Mouse (Mus musculus): ENCODE results near the gene Disp1. TPM values are rescaled to one million over a fixed set of nuclear protein-coding genes. Genes with fewer than 3 reads are reported as not detected.

Gene Disp1
- total and polyA plus RNA-seq, 2 experiments: 0.83 to 3.4 TPM

- 53% methylated on average over 7 of the region's 7 CpGs for WGBS
- Histone ChIP-seq H3K27ac (replicated peaks; ENCODE audit: insufficient read depth, low read depth, low read length) (no peak overlapping the region), H3K4me3 (ENCODE audit: insufficient read depth, low read depth, low read length) (no peak overlapping the region), H3K4me1 (ENCODE audit: control insufficient read depth, insufficient read depth, low read length) (peaks cover 8% of the 10 kb centered on the region; the same call in 1 of the 2 replicates), H3K9ac (ENCODE audit: low read depth, low read length) (no peak overlapping the region), H3K79me2 (ENCODE audit: control insufficient read depth, insufficient read depth, low read length) (no peaks in the 10 kb centered on the region), H3K36me3 (ENCODE audit: control insufficient read depth, insufficient read depth, low read length) (no peaks in the 10 kb centered on the region), H3K27me3 (ENCODE audit: control insufficient read depth, insufficient read depth, low read length) (no peaks in the 10 kb centered on the region)
- DNase-seq (ENCODE audit: extremely low read depth, low read depth, low spot score): no peak
- TF ChIP-seq POLR2A (IDR thresholded peaks at IDR 0.05; ENCODE audit: extremely low read depth, insufficient read depth, low read length): no peak
- no peak for TF ChIP-seq CTCF (IDR thresholded peaks at IDR 0.05; ENCODE audit: low read depth, low read length)
Measured at GRCm38 (mm10) chr1:183146102-183146735, 75.1 kb downstream of the Disp1 start.

DNA sequence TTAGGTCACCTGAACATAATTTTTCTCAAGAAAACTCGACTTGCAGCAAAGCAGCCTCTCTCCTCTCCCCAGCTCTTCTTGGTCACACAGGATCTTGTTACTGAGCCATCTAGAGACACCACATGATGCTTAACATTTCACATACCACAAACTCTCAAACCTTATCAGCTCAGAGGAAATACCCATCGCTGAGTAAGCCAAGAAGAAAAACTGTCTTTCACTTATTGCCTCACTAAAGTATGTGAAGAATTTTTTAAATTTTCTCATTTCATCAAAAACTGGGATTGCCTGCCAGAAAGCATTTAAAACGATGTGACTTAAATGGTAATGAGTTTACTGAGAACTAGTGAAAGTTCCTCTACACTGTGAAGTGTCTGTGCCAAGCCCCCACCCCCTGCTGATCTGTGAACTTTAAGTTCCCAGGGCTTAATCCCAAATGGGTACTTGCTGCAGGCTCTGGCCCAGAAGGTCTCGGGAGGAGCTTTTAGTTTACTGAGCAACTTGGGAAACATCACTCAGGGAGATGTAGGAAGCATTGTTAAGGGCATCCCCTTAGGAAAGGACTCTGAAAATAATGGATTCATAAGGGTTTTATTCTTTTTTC is 76.6 kb downstream of the Disp1 start:
- 46% methylated on average over 4 of the region's 4 CpGs for WGBS
- no peak for TF ChIP-seq CTCF (IDR thresholded peaks at IDR 0.05; ENCODE audit: low read depth, low read length)
- no peak for TF ChIP-seq POLR2A (IDR thresholded peaks at IDR 0.05; ENCODE audit: extremely low read depth, insufficient read depth, low read length)
- peaks cover 8% of the 10 kb centered on the region; the same call in 1 of the 2 replicates for H3K4me1 ChIP-seq (ENCODE audit: control insufficient read depth, insufficient read depth, low read length)

DNA sequence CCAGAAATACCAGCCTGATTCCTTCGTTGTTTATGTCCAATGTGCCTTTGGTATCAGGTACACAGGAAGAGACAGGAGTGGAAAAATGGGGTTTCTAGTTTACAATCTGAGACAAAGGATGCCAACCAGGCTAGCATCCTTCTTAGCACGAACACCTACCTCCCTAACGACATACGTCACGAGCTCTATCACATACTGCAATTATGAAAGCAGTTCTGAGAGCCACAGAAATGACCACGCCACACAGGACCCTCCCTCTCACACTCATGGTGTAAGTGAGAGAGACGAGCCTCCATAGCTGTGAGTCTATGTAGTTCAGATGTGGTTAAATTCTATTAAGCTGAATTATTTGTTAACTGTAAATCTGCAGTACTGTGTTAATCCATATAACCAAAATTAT is 78.1 kb downstream of the Disp1 start:
- Histone ChIP-seq H3K4me3 (ENCODE audit: insufficient read depth, low read depth, low read length) (no peak overlapping the region), H3K9ac (ENCODE audit: low read depth, low read length) (no peak overlapping the region), H3K27ac (replicated peaks; ENCODE audit: insufficient read depth, low read depth, low read length) (no peak overlapping the region), H3K36me3 (ENCODE audit: control insufficient read depth, insufficient read depth, low read length) (no peaks in the 10 kb centered on the region), H3K4me1 (ENCODE audit: control insufficient read depth, insufficient read depth, low read length) (peaks cover 8% of the 10 kb centered on the region; the same call in 1 of the 2 replicates), H3K79me2 (ENCODE audit: control insufficient read depth, insufficient read depth, low read length) (no peaks in the 10 kb centered on the region), H3K27me3 (ENCODE audit: control insufficient read depth, insufficient read depth, low read length) (no peaks in the 10 kb centered on the region)
- no peak for DNase-seq (ENCODE audit: extremely low read depth, low read depth, low spot score)
- WGBS: 93% methylated on average over 7 of the region's 7 CpGs
- TF ChIP-seq CTCF (IDR thresholded peaks at IDR 0.05; ENCODE audit: low read depth, low read length): no peak
- no peak for TF ChIP-seq POLR2A (IDR thresholded peaks at IDR 0.05; ENCODE audit: extremely low read depth, insufficient read depth, low read length)

More for the DNA sequence above, 76.6 kb downstream of the Disp1 start:
- Histone ChIP-seq H3K79me2 (ENCODE audit: control insufficient read depth, insufficient read depth, low read length) (no peaks in the 10 kb centered on the region), H3K4me3 (ENCODE audit: insufficient read depth, low read depth, low read length) (no peak overlapping the region), H3K27ac (replicated peaks; ENCODE audit: insufficient read depth, low read depth, low read length) (no peak overlapping the region), H3K27me3 (ENCODE audit: control insufficient read depth, insufficient read depth, low read length) (no peaks in the 10 kb centered on the region), H3K36me3 (ENCODE audit: control insufficient read depth, insufficient read depth, low read length) (no peaks in the 10 kb centered on the region), H3K9ac (ENCODE audit: low read depth, low read length) (no peak overlapping the region)
- DNase-seq (ENCODE audit: extremely low read depth, low read depth, low spot score): peak; percentile 19

GRCm38 (mm10) chr1:183142566-183142965 is 78.8 kb downstream of the Disp1 start:
- Histone ChIP-seq H3K79me2 (ENCODE audit: control insufficient read depth, insufficient read depth, low read length) (no peaks in the 10 kb centered on the region), H3K36me3 (ENCODE audit: control insufficient read depth, insufficient read depth, low read length) (no peaks in the 10 kb centered on the region), H3K4me3 (ENCODE audit: insufficient read depth, low read depth, low read length) (no peak overlapping the region), H3K4me1 (ENCODE audit: control insufficient read depth, insufficient read depth, low read length) (peaks cover 8% of the 10 kb centered on the region; the same call in 1 of the 2 replicates), H3K9ac (ENCODE audit: low read depth, low read length) (no peak overlapping the region), H3K27me3 (ENCODE audit: control insufficient read depth, insufficient read depth, low read length) (no peaks in the 10 kb centered on the region), H3K27ac (replicated peaks; ENCODE audit: insufficient read depth, low read depth, low read length) (no peak overlapping the region)
- no peak for DNase-seq (ENCODE audit: extremely low read depth, low read depth, low spot score)
- no peak for TF ChIP-seq POLR2A (IDR thresholded peaks at IDR 0.05; ENCODE audit: extremely low read depth, insufficient read depth, low read length)
- no peak for TF ChIP-seq CTCF (IDR thresholded peaks at IDR 0.05; ENCODE audit: low read depth, low read length)
- WGBS: 82% methylated on average over 5 of the region's 5 CpGs

GRCm38 (mm10) chr1:183141329-183141728 is 80.0 kb downstream of the Disp1 start:
- 81% methylated on average over 2 of the region's 2 CpGs for WGBS
- no peak overlapping the region for H3K9ac ChIP-seq (ENCODE audit: low read depth, low read length)
- H3K4me3 ChIP-seq (ENCODE audit: insufficient read depth, low read depth, low read length): no peak overlapping the region
- DNase-seq (ENCODE audit: extremely low read depth, low read depth, low spot score): no peak
- H3K4me1 ChIP-seq (ENCODE audit: control insufficient read depth, insufficient read depth, low read length): peaks cover 2% of the 10 kb centered on the region; the same call in 1 of the 2 replicates
- H3K36me3 ChIP-seq (ENCODE audit: control insufficient read depth, insufficient read depth, low read length): no peaks in the 10 kb centered on the region
- H3K79me2 ChIP-seq (ENCODE audit: control insufficient read depth, insufficient read depth, low read length): no peaks in the 10 kb centered on the region
- H3K27ac ChIP-seq (replicated peaks; ENCODE audit: insufficient read depth, low read depth, low read length): no peak overlapping the region
- TF ChIP-seq CTCF (IDR thresholded peaks at IDR 0.05; ENCODE audit: low read depth, low read length) (no peak), POLR2A (IDR thresholded peaks at IDR 0.05; ENCODE audit: extremely low read depth, insufficient read depth, low read length) (no peak)
- no peaks in the 10 kb centered on the region for H3K27me3 ChIP-seq (ENCODE audit: control insufficient read depth, insufficient read depth, low read length)
